Mouse (Mus musculus) stomach, postnatal 0 days (tissue): ENCODE measurements around the gene 2210408I21Rik.

Experiments
- CTCF ChIP-seq: IDR thresholded peaks from 2 replicates; pipeline ENCODE4 v1.5.1; 2016; ENCODE audit warnings: antibody characterized with exemption, low read depth, mild to moderate bottlenecking, moderate library complexity
- EP300 ChIP-seq: optimal IDR thresholded peaks from 2 replicates; pipeline ENCODE3; 2016; ENCODE audit warnings: antibody characterized with exemption

DNA sequence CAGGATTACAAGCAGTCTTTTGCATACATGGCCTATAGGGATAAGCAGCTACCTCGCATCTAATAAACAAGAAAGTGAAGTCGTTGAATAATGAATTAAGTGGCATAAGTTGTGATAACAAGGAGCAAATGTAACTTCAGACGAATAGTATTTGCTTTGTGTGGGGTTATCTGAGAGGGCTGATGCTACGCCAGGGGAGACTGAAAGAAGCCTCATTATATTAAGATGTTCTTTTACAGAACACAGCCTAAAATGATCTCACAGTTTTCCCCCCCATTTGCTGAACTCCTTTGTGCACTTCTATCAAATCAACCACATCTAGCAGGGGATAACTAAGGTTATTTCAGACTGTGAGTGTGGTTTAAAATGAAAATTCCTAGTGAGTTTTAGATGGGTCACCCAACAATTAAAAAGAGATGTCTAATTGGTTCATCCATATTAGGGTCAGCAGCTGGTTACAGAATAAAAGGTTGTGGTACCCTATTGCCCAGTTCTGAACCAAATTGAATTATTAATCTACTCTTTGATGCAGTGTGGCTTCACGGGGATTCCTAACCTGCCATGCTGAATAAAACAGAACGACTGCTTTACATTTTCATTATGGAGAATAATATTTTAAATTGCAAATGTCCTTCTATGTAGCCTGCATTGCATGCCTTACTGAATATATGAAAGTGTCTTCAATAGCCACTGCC, 343.2 kb downstream of the 2210408I21Rik start:
- no peak for TF ChIP-seq CTCF
- TF ChIP-seq EP300, result no peak
